Mouse (Mus musculus) thymus, adult 2 months (tissue): ENCODE measurements around the gene Dennd6a.

ENCODE experiments used
- CTCF ChIP-seq: fragments of 200-500 bp; IDR thresholded peaks from 2 replicates; pipeline ENCODE4 v1.5.1; 2012; ENCODE audit warnings: mild to moderate bottlenecking, control low read depth, low read length, moderate library complexity, borderline replicate concordance; ENCODE audit not compliant: control insufficient read depth, poor library complexity, insufficient read depth; ENCODE audit errors: extremely low read depth
- POLR2A ChIP-seq: fragments of 200-500 bp; IDR thresholded peaks from 2 replicates; pipeline ENCODE4 v1.6.1; 2012; ENCODE audit warnings: mild to moderate bottlenecking, low read length, control low read depth, moderate library complexity; ENCODE audit not compliant: control insufficient read depth, poor library complexity, insufficient read depth; ENCODE audit errors: extremely low read depth

DNA sequence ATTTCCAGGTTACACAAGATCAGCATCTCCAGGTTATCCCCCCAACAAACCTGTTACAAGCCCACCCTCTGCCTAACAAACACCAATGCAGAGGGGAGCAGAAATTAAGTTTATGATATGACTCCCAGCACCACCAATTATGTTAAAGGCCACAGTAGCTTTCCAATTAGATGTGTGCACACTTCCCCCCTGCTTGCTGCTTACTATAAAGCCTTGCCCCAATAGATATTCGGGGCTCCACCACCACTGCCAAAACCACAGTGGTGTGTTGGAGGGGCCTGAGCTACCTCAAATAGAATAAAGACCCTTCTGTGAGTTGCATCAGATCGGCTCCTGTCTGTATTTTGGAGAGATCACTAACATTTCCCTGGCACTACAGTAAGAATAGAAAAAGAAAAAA is 21.2 kb upstream of the Dennd6a start:
- no peak for TF ChIP-seq CTCF
- TF ChIP-seq POLR2A = no peak
